Mouse (Mus musculus): ENCODE data around the gene Pnpo. TPM values are rescaled to one million over a fixed set of nuclear protein-coding genes. Genes with fewer than 3 reads are reported as not detected.

Gene Pnpo
- polyA plus RNA-seq, 1 experiment from 2014 or later = 27.5 TPM

GRCm38 (mm10) chr11:96944844-96945580 is 1.2 kb upstream of the Pnpo start:
- ATAC-seq (ENCODE audit: low FRiP score) = no peak

GRCm38 (mm10) chr11:96941989-96942590 is 1.7 kb downstream of the Pnpo start:
- DNase-seq (ENCODE audit: low spot score) (no peak), ATAC-seq (ENCODE audit: low FRiP score) (no peak)
- 82% methylated on average over 6 of the region's 6 CpGs for WGBS
- Histone ChIP-seq H3K9me3 (ENCODE audit: control insufficient read depth, low read length) (no peaks in the 10 kb centered on the region), H3K36me3 (replicated peaks; ENCODE audit: control insufficient read depth, insufficient read depth) (no peaks in the 10 kb centered on the region), H3K27me3 (ENCODE audit: control insufficient read depth, insufficient read depth, low read length) (no peaks in the 10 kb centered on the region), H3K9ac (no peak overlapping the region), H3K27ac (no peak overlapping the region), H3K4me1 (replicated peaks; ENCODE audit: control insufficient read depth, insufficient read depth, low read length) (peaks cover 14% of the 10 kb centered on the region; the same call in 1 of the 2 replicates), H3K4me2 (replicated peaks) (no peak overlapping the region), H3K4me3 (replicated peaks; ENCODE audit: low read length) (no peak overlapping the region)

More at GRCm38 (mm10) chr11:96944844-96945580, 1.2 kb upstream of the Pnpo start:
- peak overlapping the region; percentile 62 for H3K9ac ChIP-seq
- no peak overlapping the region for H3K27ac ChIP-seq
- no peaks in the 10 kb centered on the region for H3K27me3 ChIP-seq (ENCODE audit: control insufficient read depth, insufficient read depth, low read length)
- peak overlapping the region; percentile 65 for H3K4me2 ChIP-seq (replicated peaks)
- H3K4me1 ChIP-seq (replicated peaks; ENCODE audit: control insufficient read depth, insufficient read depth, low read length) = peaks cover 14% of the 10 kb centered on the region; the same call in 1 of the 2 replicates
- DNase-seq (ENCODE audit: low spot score) = no peak
- 86% methylated on average over 14 of the region's 14 CpGs for WGBS
- no peaks in the 10 kb centered on the region for H3K9me3 ChIP-seq (ENCODE audit: control insufficient read depth, low read length)
- peak overlapping the region; percentile 38 for H3K4me3 ChIP-seq (replicated peaks; ENCODE audit: low read length)
- peaks cover 6% of the 10 kb centered on the region for H3K36me3 ChIP-seq (replicated peaks; ENCODE audit: control insufficient read depth, insufficient read depth)

GRCm38 (mm10) chr11:96940578-96941465 is 3.0 kb downstream of the Pnpo start:
- H3K4me3 ChIP-seq (replicated peaks; ENCODE audit: low read length) = no peak overlapping the region
- no peaks in the 10 kb centered on the region for H3K27me3 ChIP-seq (ENCODE audit: control insufficient read depth, insufficient read depth, low read length)
- H3K4me1 ChIP-seq (replicated peaks; ENCODE audit: control insufficient read depth, insufficient read depth, low read length) = peaks cover 14% of the 10 kb centered on the region; the same call in 1 of the 2 replicates
- H3K36me3 ChIP-seq (replicated peaks; ENCODE audit: control insufficient read depth, insufficient read depth) = no peaks in the 10 kb centered on the region
- no peak overlapping the region for H3K27ac ChIP-seq
- ATAC-seq (ENCODE audit: low FRiP score) (no peak), DNase-seq (ENCODE audit: low spot score) (no peak)
- no peak overlapping the region for H3K4me2 ChIP-seq (replicated peaks)
- 84% methylated on average over 16 of the region's 16 CpGs for WGBS
- H3K9ac ChIP-seq = no peak overlapping the region
- H3K9me3 ChIP-seq (ENCODE audit: control insufficient read depth, low read length) = no peaks in the 10 kb centered on the region

GRCm38 (mm10) chr11:96938426-96938800 is 5.4 kb downstream of the Pnpo start:
- WGBS = 90% methylated on average over 6 of the region's 6 CpGs
- Histone ChIP-seq H3K9me3 (ENCODE audit: control insufficient read depth, low read length) (no peaks in the 10 kb centered on the region), H3K27ac (no peak overlapping the region), H3K27me3 (ENCODE audit: control insufficient read depth, insufficient read depth, low read length) (no peaks in the 10 kb centered on the region), H3K36me3 (replicated peaks; ENCODE audit: control insufficient read depth, insufficient read depth) (no peaks in the 10 kb centered on the region), H3K9ac (no peak overlapping the region), H3K4me3 (replicated peaks; ENCODE audit: low read length) (no peak overlapping the region), H3K4me1 (replicated peaks; ENCODE audit: control insufficient read depth, insufficient read depth, low read length) (0 out of 2 replicates have a peak, but pooled peaks cover 4% of the 10 kb centered on the region), H3K4me2 (replicated peaks) (no peak overlapping the region)
- no peak for DNase-seq (ENCODE audit: low spot score)
- ATAC-seq (ENCODE audit: low FRiP score) = no peak

GRCm38 (mm10) chr11:96937549-96938425 is 6.0 kb downstream of the Pnpo start:
- ATAC-seq (ENCODE audit: low FRiP score) = no peak
- no peaks in the 10 kb centered on the region for H3K9me3 ChIP-seq (ENCODE audit: control insufficient read depth, low read length)
- H3K27ac ChIP-seq = no peak overlapping the region
- no peak overlapping the region for H3K4me3 ChIP-seq (replicated peaks; ENCODE audit: low read length)
- no peaks in the 10 kb centered on the region for H3K27me3 ChIP-seq (ENCODE audit: control insufficient read depth, insufficient read depth, low read length)
- no peaks in the 10 kb centered on the region for H3K36me3 ChIP-seq (replicated peaks; ENCODE audit: control insufficient read depth, insufficient read depth)
- H3K9ac ChIP-seq = no peak overlapping the region
- no peak overlapping the region for H3K4me2 ChIP-seq (replicated peaks)
- no peak for DNase-seq (ENCODE audit: low spot score)
- WGBS = 52% methylated on average over 10 of the region's 10 CpGs
- no peaks in the 10 kb centered on the region for H3K4me1 ChIP-seq (replicated peaks; ENCODE audit: control insufficient read depth, insufficient read depth, low read length)

GRCm38 (mm10) chr11:96935872-96936650 is 7.7 kb downstream of the Pnpo start:
- DNase-seq (ENCODE audit: low spot score) (no peak), ATAC-seq (ENCODE audit: low FRiP score) (no peak)
- WGBS = 92% methylated on average over 9 of the region's 9 CpGs
- Histone ChIP-seq H3K9ac (no peak overlapping the region), H3K36me3 (replicated peaks; ENCODE audit: control insufficient read depth, insufficient read depth) (no peaks in the 10 kb centered on the region), H3K9me3 (ENCODE audit: control insufficient read depth, low read length) (no peaks in the 10 kb centered on the region), H3K4me3 (replicated peaks; ENCODE audit: low read length) (no peak overlapping the region), H3K4me1 (replicated peaks; ENCODE audit: control insufficient read depth, insufficient read depth, low read length) (no peaks in the 10 kb centered on the region), H3K4me2 (replicated peaks) (no peak overlapping the region), H3K27ac (no peak overlapping the region), H3K27me3 (ENCODE audit: control insufficient read depth, insufficient read depth, low read length) (no peaks in the 10 kb centered on the region)

GRCm38 (mm10) chr11:96934921-96935356 is 8.8 kb downstream of the Pnpo start:
- ATAC-seq (ENCODE audit: low FRiP score) (no peak), DNase-seq (ENCODE audit: low spot score) (peak; percentile 45)
- H3K36me3 ChIP-seq (replicated peaks; ENCODE audit: control insufficient read depth, insufficient read depth) = no peaks in the 10 kb centered on the region
- 30% methylated on average over 12 of the region's 12 CpGs for WGBS
- no peaks in the 10 kb centered on the region for H3K4me1 ChIP-seq (replicated peaks; ENCODE audit: control insufficient read depth, insufficient read depth, low read length)
- no peaks in the 10 kb centered on the region for H3K9me3 ChIP-seq (ENCODE audit: control insufficient read depth, low read length)
- H3K4me3 ChIP-seq (replicated peaks; ENCODE audit: low read length) = no peak overlapping the region
- H3K27me3 ChIP-seq (ENCODE audit: control insufficient read depth, insufficient read depth, low read length) = 0 out of 2 replicates have a peak, but pooled peaks cover under 1% of the 10 kb centered on the region
- H3K27ac ChIP-seq = no peak overlapping the region
- H3K4me2 ChIP-seq (replicated peaks) = peak overlapping the region; percentile 23
- H3K9ac ChIP-seq = no peak overlapping the region

Measured in hindbrain, embryonic 14.5 days (tissue).